Mouse (Mus musculus): ENCODE data around the gene Camta1.

- TF ChIP-seq CTCF (conservative IDR thresholded peaks at IDR 0.05; ENCODE audit: low read length) (no peak), POU5F1 (IDR thresholded peaks at IDR 0.05; ENCODE audit: borderline replicate concordance, low read length) (no peak), NANOG (IDR thresholded peaks at IDR 0.05; ENCODE audit: borderline replicate concordance, low read length) (no peak)
Measured at GRCm38 (mm10) chr4:151527763-151528162, 333.9 kb downstream of the Camta1 start.
